Mouse (Mus musculus) limb, embryonic 14.5 days (tissue): Measurements from ENCODE around the gene Nxn. TPM values are rescaled to one million over a fixed set of nuclear protein-coding genes. Genes with fewer than 3 reads are reported as not detected.

Experiments used
- ATAC-seq: fragments of 200-750 bp; cut with Nextera tagmentation; 2 replicates; pipeline ENCODE4 v1.8.0; 2017; ENCODE audit warnings: low read depth, moderate number of reproducible peaks, moderate TSS enrichment; ENCODE audit not compliant: low FRiP score
- DNase-seq: peaks from one replicate; pipeline ENCODE4 v3.0.0-alpha.2; 2015; ENCODE audit warnings: low spot score
- H3K27ac ChIP-seq: fragments of 300-500 bp; sonication (generic); replicated peaks from 2 replicates; pipeline ENCODE4 v1.5.1; 2014; ENCODE audit warnings: low read depth, mild to moderate bottlenecking, low read length, moderate library complexity, mixed read lengths
- H3K27me3 ChIP-seq: fragments of 300-500 bp; sonication (generic); 2 replicates; pipeline ENCODE4 v1.6.1; 2014; ENCODE audit warnings: low read length, mixed read lengths; ENCODE audit not compliant: control insufficient read depth, insufficient read depth
- H3K36me3 ChIP-seq: fragments of 300-500 bp; sonication (generic); 2 replicates; pipeline ENCODE4 v1.6.1; 2014; ENCODE audit warnings: mild to moderate bottlenecking, low read length, moderate library complexity, mixed read lengths; ENCODE audit not compliant: control insufficient read depth, insufficient read depth
- H3K4me1 ChIP-seq: fragments of 300-500 bp; sonication (generic); 2 replicates; pipeline ENCODE4 v1.6.1; 2014; ENCODE audit warnings: antibody characterized with exemption, low read length, mixed read lengths; ENCODE audit not compliant: control insufficient read depth, insufficient read depth
- H3K4me2 ChIP-seq: fragments of 300-500 bp; sonication (generic); replicated peaks from 2 replicates; pipeline ENCODE4 v1.6.1; 2014; ENCODE audit warnings: low read depth, mild to moderate bottlenecking, low read length, moderate library complexity; ENCODE audit not compliant: severe bottlenecking
- H3K4me3 ChIP-seq: fragments of 300-500 bp; sonication (generic); replicated peaks from 2 replicates; pipeline ENCODE4 v1.5.1; 2014; ENCODE audit warnings: low read length
- H3K9ac ChIP-seq: fragments of 300-500 bp; sonication (generic); 2 replicates; pipeline ENCODE4 v1.6.1; 2014; ENCODE audit warnings: mild to moderate bottlenecking, low read depth, low read length, moderate library complexity; ENCODE audit not compliant: severe bottlenecking
- H3K9me3 ChIP-seq: fragments of 300-500 bp; sonication (generic); 2 replicates; pipeline ENCODE4 v1.6.1; 2016; ENCODE audit warnings: low read length; ENCODE audit not compliant: control insufficient read depth
- POLR2A ChIP-seq: fragments of 200-500 bp; IDR thresholded peaks from 2 replicates; pipeline ENCODE4 v1.8.0; 2012; ENCODE audit warnings: inconsistent platforms, mild to moderate bottlenecking, moderate library complexity, borderline replicate concordance; ENCODE audit not compliant: insufficient read depth, insufficient read length; ENCODE audit errors: extremely low read depth
- WGBS: fragments of 180-500 bp; shearing (Covaris S2); extraction: QIAGEN DNeasy Blood & Tissue Kit; methylation state at CpG from one replicate; pipeline ENCODE4 v1.1.7; 2014; 5-methylcytosine and 5-hydroxymethylcytosine counted together
- polyA plus RNA-seq, 2 experiments: library from polyadenylated mRNA; depleted of rRNA in 1 of 2; stranded (reverse) in 1 of 2; unstranded in 1 of 2; fragments of >200 nt; fragmentation: Nextera tagmentation in 1 of 2; extraction: Ambion mirVana in 1 of 2; gene quantifications; 2 replicates each; pipeline versions ENCODE4 v1.2.1 to v1.2.3; 2012 to 2014

The Nxn gene
- polyA plus RNA-seq, 2 experiments: 69.9 to 78.1 TPM

GRCm38 (mm10) chr11:76420896-76421295 is 22.0 kb upstream of the Nxn start:
- H3K9me3 ChIP-seq: no peaks in the 10 kb centered on the region
- TF ChIP-seq POLR2A: no peak
- no peak overlapping the region for H3K4me3 ChIP-seq
- H3K36me3 ChIP-seq: peaks cover 87% of the 10 kb centered on the region
- WGBS: 77% methylated on average over 4 of the region's 4 CpGs
- H3K27me3 ChIP-seq: no peaks in the 10 kb centered on the region
- H3K27ac ChIP-seq: no peak overlapping the region
- no peak overlapping the region for H3K4me2 ChIP-seq
- ATAC-seq (no peak), DNase-seq (no peak)
- peaks cover 4% of the 10 kb centered on the region; the same call in 1 of the 2 replicates for H3K4me1 ChIP-seq
- no peak overlapping the region for H3K9ac ChIP-seq

- Histone ChIP-seq H3K27ac (no peak overlapping the region), H3K4me2 (no peak overlapping the region), H3K9ac (0 out of 2 replicates have a peak overlapping the region, but pooled peaks have one; percentile 16), H3K36me3 (peaks cover 92% of the 10 kb centered on the region), H3K4me3 (no peak overlapping the region), H3K4me1 (peaks cover 8% of the 10 kb centered on the region), H3K9me3 (no peaks in the 10 kb centered on the region), H3K27me3 (no peaks in the 10 kb centered on the region)
- DNase-seq: no peak
- 64% methylated on average over 4 of the region's 4 CpGs for WGBS
- no peak for TF ChIP-seq POLR2A
- no peak for ATAC-seq
These were observed 20.2 kb upstream of the Nxn start for GRCm38 (mm10) chr11:76419179-76419578.

GRCm38 (mm10) chr11:76418423-76418822 is 19.5 kb upstream of the Nxn start:
- ATAC-seq: no peak
- Histone ChIP-seq H3K4me2 (no peak overlapping the region), H3K4me3 (no peak overlapping the region), H3K9me3 (no peaks in the 10 kb centered on the region), H3K9ac (0 out of 2 replicates have a peak overlapping the region, but pooled peaks have one; percentile 16), H3K27ac (0 out of 2 replicates have a peak overlapping the region, but pooled peaks have one; percentile 8), H3K36me3 (peaks cover 88% of the 10 kb centered on the region), H3K4me1 (peaks cover 15% of the 10 kb centered on the region), H3K27me3 (no peaks in the 10 kb centered on the region)
- no peak for DNase-seq
- 84% methylated on average over 8 of the region's 8 CpGs for WGBS
- no peak for TF ChIP-seq POLR2A

- 41% methylated on average over 2 of the region's 2 CpGs for WGBS
- DNase-seq (no peak), ATAC-seq (peak; percentile 12; the same call in 1 of the 2 replicates)
- H3K4me2 ChIP-seq: no peak overlapping the region
- H3K27ac ChIP-seq: 0 out of 2 replicates have a peak overlapping the region, but pooled peaks have one; percentile 10
- no peak overlapping the region for H3K4me3 ChIP-seq
- no peaks in the 10 kb centered on the region for H3K9me3 ChIP-seq
- H3K36me3 ChIP-seq: peaks cover 74% of the 10 kb centered on the region
- H3K9ac ChIP-seq: no peak overlapping the region
- peaks cover 20% of the 10 kb centered on the region for H3K4me1 ChIP-seq
- no peaks in the 10 kb centered on the region for H3K27me3 ChIP-seq
- no peak for TF ChIP-seq POLR2A
These were observed 17.0 kb upstream of the Nxn start for GRCm38 (mm10) chr11:76415985-76416384.

- Histone ChIP-seq H3K9me3 (no peaks in the 10 kb centered on the region), H3K4me3 (no peak overlapping the region), H3K27ac (no peak overlapping the region), H3K27me3 (no peaks in the 10 kb centered on the region), H3K36me3 (peaks cover 74% of the 10 kb centered on the region), H3K9ac (no peak overlapping the region), H3K4me1 (peaks cover 20% of the 10 kb centered on the region), H3K4me2 (no peak overlapping the region)
- ATAC-seq (no peak), DNase-seq (no peak)
- TF ChIP-seq POLR2A: no peak
- 94% methylated on average over 4 of the region's 4 CpGs for WGBS
These were observed 16.1 kb upstream of the Nxn start for GRCm38 (mm10) chr11:76415001-76415400.
